Mouse (Mus musculus): ENCODE results near the gene Vac14.

The Vac14 gene

DNA sequence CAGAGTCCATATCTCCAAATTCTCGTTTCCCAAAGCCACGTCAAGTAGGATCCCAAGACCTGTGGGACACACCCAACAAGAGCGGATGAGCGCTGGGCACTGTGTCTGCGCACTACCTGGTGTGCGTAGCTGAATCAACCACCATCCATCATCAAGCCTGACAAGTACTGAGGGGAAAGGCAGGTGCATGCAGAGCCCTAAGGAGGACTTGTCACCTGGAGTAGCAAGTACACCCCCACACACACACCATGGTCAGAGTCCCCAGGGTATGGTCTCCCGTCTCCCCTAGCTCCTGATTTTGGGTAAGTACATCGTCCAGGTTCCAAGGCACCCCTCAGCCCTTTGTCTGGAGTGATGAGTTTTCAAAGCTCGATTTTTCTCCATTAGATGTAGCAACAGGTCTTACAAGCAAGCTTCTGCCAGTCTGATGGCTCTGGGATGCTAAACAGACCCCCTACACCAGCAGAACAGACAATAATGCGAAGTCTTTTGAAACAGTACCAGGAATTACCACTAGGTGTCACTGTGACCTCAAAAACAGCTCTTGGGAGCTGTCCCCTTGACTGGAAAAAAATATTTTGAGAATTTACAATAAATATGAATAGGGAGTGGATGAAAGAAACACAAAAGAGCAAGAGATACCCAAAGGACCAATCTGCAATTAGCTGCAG, 131.2 kb downstream of the Vac14 start:
- peak; percentile 38 for DNase-seq (ENCODE audit: low read depth, low spot score)

DNA sequence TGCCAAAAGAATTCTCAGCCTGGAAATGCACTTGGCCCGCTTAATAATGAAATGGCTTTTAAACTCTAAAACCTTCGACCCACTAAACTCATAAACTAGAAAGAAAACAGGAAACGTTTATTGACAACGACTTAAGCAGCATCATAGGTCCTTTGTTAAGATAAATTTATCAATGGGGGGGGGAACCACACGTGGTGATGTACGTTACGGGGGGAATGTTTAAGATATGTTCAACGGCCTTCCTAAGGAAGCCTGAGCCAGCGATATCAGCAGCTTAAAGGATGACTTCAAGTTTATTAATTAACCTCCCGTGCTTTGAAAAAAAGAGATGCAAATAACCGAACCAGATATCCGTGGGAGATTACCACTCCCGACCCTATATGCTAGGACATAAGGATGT, 131.9 kb downstream of the Vac14 start:
- DNase-seq (ENCODE audit: low read depth, low spot score): no peak

DNA sequence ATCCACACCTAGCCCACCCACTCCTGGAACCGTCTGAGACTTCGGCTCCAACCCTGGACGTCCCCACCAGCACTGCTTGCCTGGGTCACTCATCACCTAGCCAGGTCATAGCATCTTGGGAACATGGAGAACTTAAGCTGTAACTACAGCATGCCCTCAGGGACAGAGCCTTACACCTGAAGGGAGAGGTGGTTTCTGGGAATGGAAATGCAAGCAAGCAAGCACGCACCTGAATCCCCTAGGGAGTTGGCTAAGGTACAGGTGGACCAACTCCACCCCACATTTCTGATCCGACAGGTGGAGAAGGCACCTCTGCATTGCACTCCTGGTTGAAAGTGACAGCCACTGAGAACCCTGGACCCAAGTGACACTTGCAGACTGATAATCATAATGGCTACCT, 133.1 kb downstream of the Vac14 start:
- DNase-seq (ENCODE audit: low read depth, low spot score): no peak

DNA sequence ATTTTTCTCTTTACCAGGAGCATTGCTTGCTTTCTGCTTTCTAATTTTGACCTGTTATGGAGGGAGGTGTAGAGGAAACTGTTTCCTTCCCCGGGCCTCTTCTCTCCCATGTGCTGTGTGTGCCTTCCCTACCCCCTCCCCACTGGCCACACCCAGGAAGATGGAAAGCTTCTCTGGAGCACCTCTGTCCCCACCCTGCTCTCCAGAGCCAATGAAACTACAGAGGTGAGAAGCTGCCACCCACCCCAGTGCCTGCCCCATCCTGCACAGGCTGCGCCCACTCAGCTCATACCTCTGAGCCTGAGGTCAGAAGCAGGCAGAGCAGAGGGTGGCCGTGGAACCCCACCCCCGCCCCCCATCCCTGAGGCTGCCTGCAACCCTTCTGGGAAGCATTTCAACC, 136.3 kb downstream of the Vac14 start:
- no peak for DNase-seq (ENCODE audit: low read depth, low spot score)

DNA sequence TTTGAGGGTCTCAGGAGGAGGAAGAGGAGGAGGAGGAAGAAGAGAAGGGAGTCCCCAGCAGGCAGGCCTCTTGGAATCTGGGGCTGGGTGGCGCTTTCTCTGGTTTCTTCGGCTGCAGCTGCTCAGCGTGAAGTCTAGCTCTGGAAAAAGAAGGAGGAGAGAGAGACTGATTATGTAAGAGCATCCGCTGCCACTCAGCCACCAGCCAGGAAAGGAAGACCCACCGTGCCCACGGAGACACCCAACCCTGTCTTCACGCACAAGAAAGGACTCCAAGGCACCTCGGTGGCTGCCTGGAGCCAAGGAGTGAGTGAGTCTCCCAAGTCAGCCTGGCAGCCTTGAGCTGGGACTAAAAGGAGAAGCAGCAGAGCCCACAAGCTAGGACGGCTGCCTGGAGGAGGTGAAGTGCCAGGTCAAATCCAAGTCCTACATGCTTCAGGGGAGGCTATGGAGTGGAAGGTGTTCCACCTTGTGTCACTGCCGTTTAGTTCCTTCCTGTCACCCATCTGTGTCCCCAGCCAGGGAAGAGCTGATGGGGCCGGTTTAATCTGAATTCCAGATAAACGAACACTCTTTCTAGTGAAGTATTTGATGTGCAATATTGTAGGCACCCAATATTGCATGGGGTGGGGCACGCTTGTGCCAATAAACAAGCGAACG, 137.3 kb downstream of the Vac14 start:
- DNase-seq (ENCODE audit: low read depth, low spot score): no peak

DNA sequence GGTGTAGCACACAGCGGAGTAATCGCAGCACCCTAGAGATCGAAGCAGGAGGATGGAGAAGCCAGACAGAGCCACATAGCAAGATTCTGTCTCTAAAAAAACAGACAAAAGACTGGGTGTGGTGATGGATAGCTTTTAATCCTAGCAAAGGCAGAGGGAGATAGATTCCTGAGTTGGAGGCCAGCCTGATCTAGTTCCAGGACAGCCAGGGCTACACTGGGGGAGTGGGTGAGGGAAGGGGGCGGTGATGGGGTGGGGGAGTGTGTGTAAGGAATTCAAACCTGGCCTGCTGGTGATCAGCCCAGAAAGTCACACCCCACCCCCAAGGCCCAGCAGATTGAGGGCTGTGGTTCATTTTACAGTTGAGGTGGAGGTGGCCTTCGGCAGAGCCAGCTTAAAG, 137.8 kb downstream of the Vac14 start:
- DNase-seq (ENCODE audit: low read depth, low spot score): no peak

DNA sequence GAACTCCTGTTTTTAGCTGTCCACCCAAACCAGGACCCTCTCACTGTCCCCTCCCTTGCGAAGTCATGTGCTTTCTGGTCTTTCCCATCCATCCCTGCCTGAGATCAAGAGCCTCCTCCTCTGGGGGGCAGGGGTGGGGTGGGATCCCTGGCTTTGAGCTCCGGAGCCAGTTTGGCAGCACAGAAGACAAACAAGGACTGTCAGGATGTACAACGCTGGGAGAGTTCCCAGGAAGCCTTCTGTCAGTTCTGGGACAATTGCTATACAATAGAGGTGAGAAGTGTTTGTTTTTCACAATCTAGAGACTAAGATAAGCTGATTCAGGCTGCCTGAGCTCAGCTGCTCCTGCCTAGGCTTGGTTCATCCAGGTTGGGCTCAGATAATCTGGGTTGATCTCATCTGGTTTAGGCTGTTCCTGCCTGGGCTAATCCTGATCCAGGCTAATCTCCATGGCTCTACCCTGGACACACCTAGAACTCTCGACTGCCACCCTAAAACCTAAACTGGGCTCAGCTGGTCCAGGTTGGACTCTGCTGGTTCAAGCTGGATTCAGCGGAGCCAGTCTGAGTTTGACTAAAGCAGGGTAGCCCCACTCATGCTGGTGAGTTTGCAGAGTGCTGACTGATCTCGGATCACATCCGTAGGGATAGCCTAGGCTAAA, 142.0 kb downstream of the Vac14 start:
- DNase-seq (ENCODE audit: low read depth, low spot score): no peak

DNA sequence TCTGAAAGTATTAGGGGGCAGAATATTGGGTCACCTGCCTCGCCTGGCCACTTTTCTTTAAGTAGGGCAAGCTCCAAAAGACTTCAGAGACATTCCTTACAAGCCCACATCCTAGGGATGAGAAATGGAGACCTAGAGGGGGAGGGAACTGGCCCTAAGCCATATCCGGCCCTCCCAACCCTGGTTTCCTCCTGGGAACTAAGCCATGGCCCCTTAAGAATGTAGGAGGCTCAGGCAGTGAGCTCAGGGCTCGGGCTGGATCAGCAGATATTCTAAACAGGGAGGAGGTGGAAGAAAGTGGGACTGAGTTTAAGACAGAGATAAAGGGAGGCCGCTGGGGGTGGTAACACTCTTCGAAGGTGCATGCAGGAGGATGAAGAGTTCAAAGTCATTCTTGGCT, 142.8 kb downstream of the Vac14 start:
- no peak for DNase-seq (ENCODE audit: low read depth, low spot score)

DNA sequence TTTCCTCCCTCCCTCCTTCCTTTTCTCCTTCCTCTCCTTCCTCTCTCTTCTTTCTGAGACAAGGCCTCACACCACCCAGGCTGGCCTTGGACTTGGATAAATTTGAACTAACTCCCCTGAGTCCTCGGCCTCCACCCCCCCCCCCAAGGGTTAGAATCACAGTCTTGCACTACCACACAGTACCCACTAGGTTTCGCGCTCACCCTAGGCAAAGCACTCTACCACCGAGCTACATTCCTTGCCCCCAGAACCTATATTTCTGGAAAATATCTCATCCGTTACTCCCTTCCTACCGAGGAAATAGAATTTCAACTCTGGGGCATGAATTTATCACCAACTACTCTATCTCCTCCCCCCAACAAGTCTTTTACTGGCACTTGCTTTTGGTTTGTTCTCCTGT, 143.6 kb downstream of the Vac14 start:
- DNase-seq (ENCODE audit: low read depth, low spot score): no peak

DNA sequence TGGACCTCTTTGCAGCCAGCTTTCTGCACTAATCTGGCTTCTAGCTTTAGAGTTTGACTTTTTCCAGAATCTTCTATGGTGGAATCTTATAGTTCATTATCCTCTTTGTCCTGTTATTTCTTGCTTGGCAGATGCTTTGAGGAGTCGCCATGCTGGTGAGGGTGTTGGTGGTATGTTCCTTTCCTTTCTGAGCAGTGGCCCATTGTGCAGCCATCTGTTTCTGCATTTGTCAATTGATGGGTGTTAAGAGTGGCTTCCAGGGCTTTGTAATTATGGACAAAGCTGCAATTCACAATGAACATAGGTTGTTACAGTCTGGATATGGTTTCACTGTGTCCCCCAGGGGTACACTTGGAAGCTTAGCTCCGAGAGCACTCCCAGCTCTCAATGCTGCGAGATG, 146.3 kb downstream of the Vac14 start:
- no peak for DNase-seq (ENCODE audit: low read depth, low spot score)

DNA sequence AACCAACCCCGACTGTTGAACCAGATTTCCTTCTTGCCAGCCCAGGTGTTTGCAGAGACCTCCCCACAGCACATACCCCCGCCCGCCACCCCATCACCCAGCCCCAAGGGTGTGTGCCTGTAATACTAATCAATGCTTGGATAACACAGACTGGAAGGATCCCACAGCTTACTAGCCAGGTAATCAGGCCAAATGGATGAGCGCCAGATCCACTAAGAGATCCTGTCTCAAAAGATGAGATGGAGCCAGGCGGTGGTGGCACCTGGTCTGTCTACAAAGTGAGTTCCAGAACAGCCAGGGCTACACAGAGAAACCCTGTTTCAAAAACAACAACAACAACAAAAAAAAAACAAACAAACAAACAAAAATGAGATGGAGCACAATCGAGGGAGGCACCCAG, 148.9 kb downstream of the Vac14 start:
- no peak for DNase-seq (ENCODE audit: low read depth, low spot score)
